Mouse (Mus musculus) urinary bladder, postnatal 36 days (tissue): ENCODE data around the gene Olfr809.

Source experiments
- DNase-seq, 2 experiments: peaks; one replicate each; pipeline ENCODE4 v3.0.0; 2022; ENCODE audit warnings: low spot score in 2 of 2, mixed read lengths in 1 of 2

The Olfr809 gene

GRCm38 (mm10) chr10:129774338-129774737 lies at the start of gene Olfr809:
TSS of gene Olfr809 (plus strand) at chr10:129774638.
- no peak for DNase-seq

GRCm38 (mm10) chr10:129729275-129729674 lies 45.2 kb upstream of the Olfr809 start, which contains the start of gene Olfr805:
TSS of gene Olfr805 (minus strand) at chr10:129729375.
- no peak for DNase-seq

GRCm38 (mm10) chr10:129741821-129742220 lies 32.6 kb upstream of the Olfr809 start, which contains the start of gene Olfr806:
TSS of gene Olfr806 (minus strand) at chr10:129741921.
- DNase-seq = no peak

GRCm38 (mm10) chr10:129757693-129758092 lies 16.7 kb upstream of the Olfr809 start, which contains the start of gene Olfr807:
TSS of gene Olfr807 (minus strand) at chr10:129757793.
- DNase-seq = no peak

- no peak for DNase-seq
Measured at GRCm38 (mm10) chr10:129765182-129765581, 9.3 kb upstream of the Olfr809 start, which contains the start of gene Olfr808. TSS of gene Olfr808 (plus strand) at chr10:129765482.

- DNase-seq = no peak
Measured at GRCm38 (mm10) chr10:129778123-129778522, 3.7 kb downstream of the Olfr809 start.

GRCm38 (mm10) chr10:129794817-129795216 lies 20.4 kb downstream of the Olfr809 start, which contains the start of gene Olfr810:
TSS of gene Olfr810 (minus strand) at chr10:129794917.
- no peak for DNase-seq

- DNase-seq = no peak
Measured at GRCm38 (mm10) chr10:129804296-129804695, 29.9 kb downstream of the Olfr809 start, which contains the start of gene Olfr811. TSS of gene Olfr811 (minus strand) at chr10:129804396.
